Mouse (Mus musculus) c-Kit-positive CD71-positive TER-119-positive erythroid progenitor cells, embryonic 14.5 days (primary cell): ENCODE measurements around the gene Olfr773.
"Not testable (repeated sequence)": the region's sequence is repeated elsewhere in the genome, so short reads cannot be mapped to it uniquely, and the experiment has no call there.

ENCODE experiments used
- DNase-seq: peaks from one replicate; pipeline ENCODE4 v3.0.0-alpha.2; 2013; ENCODE audit warnings: low spot score

The Olfr773 gene

GRCm38 (mm10) chr10:129187319-129187718 lies at the start of gene Olfr773:
TSS of gene Olfr773 (minus strand) at chr10:129187419.
- not testable (repeated sequence) for DNase-seq

DNA sequence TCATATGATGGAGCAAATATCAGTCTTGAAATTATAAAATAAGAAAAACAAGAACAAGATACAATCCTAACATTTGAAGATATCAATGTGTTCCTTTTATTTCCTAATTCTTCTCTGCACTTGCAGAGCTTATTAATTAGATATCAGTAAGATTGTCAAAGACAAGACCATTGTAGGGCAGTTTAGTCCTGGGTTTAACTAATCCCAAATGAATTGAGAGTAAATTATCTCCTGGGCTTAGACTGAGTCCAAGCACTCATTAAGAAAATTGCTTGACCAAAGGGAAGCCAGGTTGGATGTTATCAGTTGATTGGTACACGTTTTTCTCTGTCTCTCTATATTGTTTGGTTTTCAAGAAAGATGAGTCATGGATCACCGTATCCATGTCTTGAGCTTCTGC lies 48.7 kb upstream of the Olfr773 start, which contains the start of gene Olfr774:
Gene Olfr774, plus strand, starts transcription at position 301 of the 400 bp plus-strand sequence.
- no peak for DNase-seq

GRCm38 (mm10) chr10:129230737-129231136 lies 43.5 kb upstream of the Olfr773 start:
- no peak for DNase-seq

DNA sequence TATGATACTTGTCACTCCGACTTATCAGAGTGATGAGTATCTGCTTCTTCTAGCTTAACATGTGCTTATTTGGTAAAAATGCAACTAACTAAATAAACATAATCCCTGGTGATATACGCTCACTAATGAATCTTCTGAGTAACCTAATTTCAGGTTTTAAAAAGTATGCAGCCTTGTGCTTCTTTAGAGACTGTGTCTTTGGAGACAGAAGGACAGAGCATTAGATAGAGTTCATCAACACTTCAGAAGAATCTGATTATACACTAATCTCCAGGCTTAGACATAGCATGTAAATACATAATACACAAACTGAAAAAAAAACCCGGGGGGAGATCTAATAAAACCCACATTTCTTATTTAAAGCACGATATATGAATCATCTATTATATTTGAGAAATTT lies 9.4 kb downstream of the Olfr773 start, which contains the start of gene Olfr772:
Gene Olfr772, minus strand, starts transcription at position 101 of the 400 bp plus-strand sequence.
- DNase-seq: not testable (repeated sequence)

- no peak for DNase-seq
Observed at GRCm38 (mm10) chr10:129164651-129165050, 22.6 kb downstream of the Olfr773 start, which contains the start of gene Olfr771. TSS of gene Olfr771 (minus strand) at chr10:129164751.

- no peak for DNase-seq
Observed at GRCm38 (mm10) chr10:129138898-129139297, 48.3 kb downstream of the Olfr773 start, which contains the start of gene Olfr770. TSS of gene Olfr770 (minus strand) at chr10:129138998.
